Mouse (Mus musculus) kidney, adult 10 weeks (tissue): ENCODE results near the gene Mup18. TPM values are rescaled to one million over a fixed set of nuclear protein-coding genes. Genes with fewer than 3 reads are reported as not detected.

Experiments used
- polyA plus RNA-seq: library from polyadenylated mRNA; stranded (reverse); fragments of 350-450 nt; fragmentation: Illumina TruSeq; extraction: RNeasy Lipid Tissue Mini Kit (QIAGEN cat#74804); gene quantifications from one replicate; pipeline ENCODE4 v1.2.3, GENCODE M21; 2014; ENCODE audit warnings: low read depth, low replicate concordance

The Mup18 gene
- not detected for polyA plus RNA-seq

DNA sequence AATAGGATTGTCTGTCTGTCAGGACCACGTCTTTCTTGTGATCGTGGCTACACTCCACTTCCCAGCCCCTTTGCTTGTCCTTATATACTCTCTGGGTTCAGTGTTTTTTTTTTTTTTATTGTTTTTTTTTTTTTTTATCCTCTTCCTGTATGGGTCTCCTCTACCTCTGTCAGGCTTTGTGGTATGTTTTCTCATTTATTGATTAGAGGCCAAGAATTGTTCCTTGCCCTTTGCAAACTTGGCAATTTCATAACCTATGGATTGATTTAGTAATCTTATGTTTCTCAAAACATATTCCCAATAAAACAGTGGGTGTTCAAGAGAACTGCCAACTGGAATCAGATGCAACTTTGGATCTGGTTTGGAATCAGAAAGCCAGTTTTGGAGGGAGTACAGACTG, at the start of gene Mup18:
TSS of gene Mup18 (minus strand) at position 101 of the 400 bp plus-strand sequence.

Other genes with a start within 250 kb of the Mup18 start
- gene Mup15, start 234.4 kb downstream of the Mup18 start, polyA plus RNA-seq: not detected
- not detected for gene Mup16, start 154.6 kb downstream of the Mup18 start, polyA plus RNA-seq
- gene Mup17, start 78.3 kb downstream of the Mup18 start, polyA plus RNA-seq: not detected
- 0.69 TPM for gene Mup19, start 108.1 kb upstream of the Mup18 start, polyA plus RNA-seq
- not detected for gene Mup5, start 161.1 kb upstream of the Mup18 start, polyA plus RNA-seq